Mouse (Mus musculus) monocyte, adult 5-6 weeks (primary cell): Measurements from ENCODE around the gene Rrnad1. TPM values are rescaled to one million over a fixed set of nuclear protein-coding genes. Genes with fewer than 3 reads are reported as not detected.
"Not testable (repeated sequence)": the region's sequence is repeated elsewhere in the genome, so short reads cannot be mapped to it uniquely, and the experiment has no call there.

ENCODE experiments used
- ATAC-seq: fragments of 153-309, 156-312 bp; replicated peaks from 2 replicates; pipeline ENCODE4 v1.8.0; 2017; ENCODE audit warnings: mild to moderate bottlenecking; ENCODE audit not compliant: low TSS enrichment, insufficient number of reproducible peaks, severe bottlenecking, poor library complexity, low FRiP score
- total RNA-seq: library from RNA; stranded (forward); fragments of 200-1000, 200-491, 200-594 nt; gene quantifications from 3 replicates; pipeline ENCODE4 v1.2.3, GENCODE M21; 2017

Gene Rrnad1
- total RNA-seq, 1 experiment from 2014 or later, result 12.9 TPM

- ATAC-seq, result no peak
These were observed 30.7 kb downstream of the Rrnad1 start for GRCm38 (mm10) chr3:87899776-87900175.

GRCm38 (mm10) chr3:87899266-87899665 is 31.3 kb downstream of the Rrnad1 start:
- ATAC-seq, result no peak

- no peak for ATAC-seq
These were observed 37.1 kb downstream of the Rrnad1 start for GRCm38 (mm10) chr3:87893367-87893905.

GRCm38 (mm10) chr3:87891481-87891880 is 39.0 kb downstream of the Rrnad1 start:
- ATAC-seq, result no peak

GRCm38 (mm10) chr3:87887400-87887799 is 43.1 kb downstream of the Rrnad1 start:
- not testable (repeated sequence) for ATAC-seq

GRCm38 (mm10) chr3:87886416-87886815 is 44.1 kb downstream of the Rrnad1 start:
- no peak for ATAC-seq

- ATAC-seq, result no peak
These were observed 44.5 kb downstream of the Rrnad1 start for GRCm38 (mm10) chr3:87886004-87886365.

- peak; percentile 97 for ATAC-seq
These were observed 45.1 kb downstream of the Rrnad1 start, which contains the start of gene Prcc for GRCm38 (mm10) chr3:87885281-87886003. Prcc (minus strand) TSS chr3:87885608.

- ATAC-seq, result no peak
These were observed 45.7 kb downstream of the Rrnad1 start for GRCm38 (mm10) chr3:87884708-87885251.

- ATAC-seq, result no peak
These were observed 46.2 kb downstream of the Rrnad1 start for GRCm38 (mm10) chr3:87884291-87884690.

GRCm38 (mm10) chr3:87877730-87878129 is 52.8 kb downstream of the Rrnad1 start:
- ATAC-seq, result no peak

Other genes with a start within 250 kb of the Rrnad1 start
- gene Lrrc71, start 182.1 kb downstream of the Rrnad1 start, total RNA-seq, result 0.39 to 1.2 TPM (median 0.53 TPM) in 3 replicates
- gene Ntrk1, start 135.6 kb downstream of the Rrnad1 start, total RNA-seq, result 0.32 TPM in 1 of 3 replicates, not detected in the others
- gene Insrr, start 133.8 kb downstream of the Rrnad1 start, total RNA-seq, result 0.21 to 0.49 TPM in 2 of 3 replicates, not detected in the other
- 6.5 to 33.3 TPM (median 10.7 TPM) in 3 replicates for gene Pear1, start 106.4 kb downstream of the Rrnad1 start, total RNA-seq
- gene Sh2d2a, start 84.0 kb downstream of the Rrnad1 start, total RNA-seq, result 64.0 to 201 TPM (median 71.7 TPM) in 3 replicates
- 18.4 to 35.5 TPM (median 22.3 TPM) in 3 replicates for gene Prcc, start 45.1 kb downstream of the Rrnad1 start, total RNA-seq
- 64.5 to 128 TPM (median 77.2 TPM) in 3 replicates for gene Hdgf, start 24.4 kb downstream of the Rrnad1 start, total RNA-seq
- gene Mrpl24, start 11.2 kb downstream of the Rrnad1 start, total RNA-seq, result 149 to 161 TPM (median 154 TPM) in 3 replicates
- 33.3 to 49.0 TPM (median 35.4 TPM) in 3 replicates for gene Isg20l2, start 403 bp downstream of the Rrnad1 start, total RNA-seq
- gene Crabp2, start 17.9 kb upstream of the Rrnad1 start, total RNA-seq, result not detected in 3 replicates
- gene Nes, start 40.4 kb upstream of the Rrnad1 start, total RNA-seq, result 0.58 to 2.0 TPM (median 1.6 TPM) in 3 replicates
- not detected in 3 replicates for gene Bcan, start 69.5 kb upstream of the Rrnad1 start, total RNA-seq
- gene Hapln2, start 96.9 kb upstream of the Rrnad1 start, total RNA-seq, result not detected in 3 replicates
- gene Gpatch4, start 112.4 kb upstream of the Rrnad1 start, total RNA-seq, result 3.8 to 10.5 TPM (median 4.8 TPM) in 3 replicates
- 15.7 to 28.8 TPM (median 19.1 TPM) in 3 replicates for gene Naxe, start 127.8 kb upstream of the Rrnad1 start, total RNA-seq
- not detected in 3 replicates for gene Ttc24, start 147.6 kb upstream of the Rrnad1 start, total RNA-seq
- not detected in 3 replicates for gene Iqgap3, start 151.3 kb upstream of the Rrnad1 start, total RNA-seq
- gene Mef2d, start 211.7 kb upstream of the Rrnad1 start, total RNA-seq, result 94.8 to 111 TPM (median 99.0 TPM) in 3 replicates